Mouse (Mus musculus) testis, adult 2 months (tissue): ENCODE results near the gene Mad1l1.

Experiments
- CTCF ChIP-seq: fragments of 200-500 bp; IDR thresholded peaks from 2 replicates; pipeline ENCODE4 v1.5.1; 2012; ENCODE audit warnings: low read depth, mild to moderate bottlenecking, inconsistent platforms, low read length, moderate library complexity; ENCODE audit not compliant: control insufficient read depth, insufficient read depth, insufficient replicate concordance
- POLR2A ChIP-seq: fragments of 200-500 bp; IDR thresholded peaks from 2 replicates; pipeline ENCODE4 v1.6.1; 2012; ENCODE audit warnings: low read depth, mild to moderate bottlenecking, inconsistent platforms, low read length, moderate library complexity; ENCODE audit not compliant: control insufficient read depth

DNA sequence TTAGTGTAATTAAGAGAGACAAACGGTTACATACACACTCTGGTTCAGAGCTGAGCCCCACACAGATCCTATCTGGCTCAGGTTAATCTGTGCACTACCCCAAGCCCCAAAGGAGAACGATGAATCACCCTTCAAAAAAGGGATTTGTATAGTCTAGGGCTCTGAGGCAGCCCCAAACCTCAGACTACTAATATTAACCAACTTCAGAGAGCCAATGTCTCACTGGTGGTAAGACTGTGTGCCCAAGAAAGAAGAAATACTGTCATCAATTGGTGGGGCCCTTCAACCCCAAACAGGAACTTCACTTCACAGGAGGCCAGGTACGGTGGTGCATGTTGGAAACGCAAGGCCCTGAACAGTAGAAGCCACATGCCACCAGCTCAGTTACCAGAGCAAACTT lies 23.9 kb upstream of the Mad1l1 start:
- no peak for TF ChIP-seq POLR2A
- TF ChIP-seq CTCF, result no peak
